Mouse (Mus musculus): ENCODE measurements around the gene Pex12. TPM values are rescaled to one million over a fixed set of nuclear protein-coding genes. Genes with fewer than 3 reads are reported as not detected.
A peak's percentile ranks its signal among the peaks of the same experiment; 100 is the strongest.
"Not testable (repeated sequence)": the region's sequence is repeated elsewhere in the genome, so short reads cannot be mapped to it uniquely, and the experiment has no call there.

The Pex12 gene
- 13.8 and 16.4 TPM in 2 replicates for polyA plus RNA-seq (2015; fragmentation: Nextera tagmentation; extraction: Ambion mirVana)

DNA sequence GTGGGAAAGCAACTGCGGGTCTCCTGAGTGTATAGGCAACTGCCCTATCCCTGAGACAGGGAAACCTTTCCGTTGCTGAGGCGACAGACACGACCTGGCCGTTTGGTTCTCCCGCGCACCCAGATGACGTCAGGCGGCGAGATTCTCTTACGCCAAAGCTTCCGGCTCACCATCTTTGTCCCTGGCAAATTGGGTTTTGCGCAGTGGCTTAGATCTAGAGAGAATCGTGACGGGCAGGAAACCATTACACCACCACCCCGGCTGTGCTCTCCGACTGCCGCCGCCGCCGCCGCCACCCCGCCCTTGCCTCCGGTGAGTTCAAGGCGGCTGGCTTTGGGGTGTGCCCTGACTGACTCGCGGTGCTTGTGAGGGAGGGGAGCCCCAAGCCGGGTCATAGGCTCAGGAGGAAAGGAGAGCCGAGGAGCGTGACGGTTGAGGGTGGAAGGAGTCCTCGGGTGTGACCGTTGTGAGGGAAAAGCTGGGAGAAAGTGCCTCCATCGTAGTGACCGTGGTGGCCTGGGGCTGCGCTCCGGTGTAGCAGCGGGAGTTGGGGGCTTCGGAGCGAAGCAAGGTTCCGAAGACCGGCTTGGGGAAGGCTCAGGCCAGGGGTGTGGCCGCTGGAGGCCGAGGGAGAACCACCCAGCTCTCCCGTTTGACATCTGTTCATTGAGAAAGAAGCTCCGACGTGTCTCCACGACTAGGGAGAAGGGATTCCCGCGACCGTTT lies at the start of gene Pex12:
Gene Pex12, minus strand, starts transcription at position 61 of the 726 bp plus-strand sequence.
- peaks cover 13% of the 10 kb centered on the region for H3K4me1 ChIP-seq (replicated peaks)
- H3K9me3 ChIP-seq = no peaks in the 10 kb centered on the region
- 0% methylated on average over 51 of the region's 51 CpGs for WGBS
- H3K9ac ChIP-seq = peak within 1 kb of the TSS; percentile 96
- H3K27me3 ChIP-seq (replicated peaks) = no peaks in the 10 kb centered on the region
- H3K27ac ChIP-seq = peak within 1 kb of the TSS; percentile 94
- no peaks in the 10 kb centered on the region for H3K36me3 ChIP-seq
- peak within 1 kb of the TSS; percentile 87 for H3K4me3 ChIP-seq (replicated peaks)
- H3K4me2 ChIP-seq (replicated peaks) = peak within 1 kb of the TSS; percentile 71
- peak; percentile 78 for ATAC-seq

DNA sequence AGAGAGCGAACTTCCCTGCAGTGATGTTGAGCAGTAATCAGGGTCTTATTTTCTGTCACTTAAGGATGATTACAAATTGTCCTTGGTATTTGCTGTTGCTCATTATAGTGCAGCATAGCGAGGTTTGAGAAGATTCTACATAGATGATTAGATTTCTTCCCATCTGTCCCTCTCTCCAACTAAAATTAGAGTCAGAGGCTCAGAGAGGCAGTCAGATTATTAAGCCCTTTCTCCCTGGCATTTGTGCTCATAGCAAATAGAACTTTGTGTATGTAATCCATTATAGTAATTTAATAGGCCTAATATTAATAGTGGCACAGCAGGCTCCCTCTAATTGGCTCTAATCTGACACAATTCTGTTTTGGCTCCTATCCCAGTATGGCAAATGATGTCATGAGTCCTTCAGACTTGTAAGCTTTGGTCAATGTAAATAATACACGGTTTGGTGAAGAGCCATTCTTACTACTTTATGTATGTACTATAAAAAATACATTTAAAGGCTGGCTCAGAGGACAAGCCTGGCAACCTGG lies 39.4 kb upstream of the Pex12 start:
- ATAC-seq = no peak
- WGBS = 77% methylated on average over 3 of the region's 3 CpGs
- Histone ChIP-seq H3K4me2 (replicated peaks) (no peak overlapping the region), H3K4me1 (replicated peaks) (no peaks in the 10 kb centered on the region), H3K9ac (no peak overlapping the region), H3K36me3 (peaks cover 17% of the 10 kb centered on the region), H3K9me3 (no peaks in the 10 kb centered on the region), H3K27me3 (replicated peaks) (no peaks in the 10 kb centered on the region), H3K4me3 (replicated peaks) (no peak overlapping the region), H3K27ac (no peak overlapping the region)

DNA sequence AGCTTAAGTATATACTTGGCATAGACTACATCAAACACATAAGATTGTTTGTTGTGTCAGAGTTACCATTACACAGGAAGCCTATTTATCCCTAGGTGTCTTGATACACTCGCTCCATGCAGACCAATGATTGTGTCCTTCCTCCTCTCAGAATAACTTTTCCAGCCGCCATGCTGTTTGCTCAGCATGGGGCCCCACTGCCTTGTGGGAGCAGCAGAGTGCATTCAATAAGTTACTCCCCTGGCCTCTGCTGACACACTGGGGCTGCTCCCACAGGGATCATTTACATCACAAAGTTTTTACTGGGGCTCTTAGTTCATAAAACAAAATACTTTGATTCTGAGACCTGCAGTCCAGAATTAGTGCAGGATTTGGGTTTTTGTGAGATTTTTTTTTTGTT lies 37.3 kb upstream of the Pex12 start:
- Histone ChIP-seq H3K36me3 (peaks cover 26% of the 10 kb centered on the region), H3K9me3 (no peaks in the 10 kb centered on the region), H3K4me3 (replicated peaks) (no peak overlapping the region), H3K4me1 (replicated peaks) (no peaks in the 10 kb centered on the region), H3K4me2 (replicated peaks) (no peak overlapping the region), H3K27me3 (replicated peaks) (no peaks in the 10 kb centered on the region), H3K27ac (no peak overlapping the region), H3K9ac (no peak overlapping the region)
- no peak for ATAC-seq
- 81% methylated on average over 2 of the region's 2 CpGs for WGBS

DNA sequence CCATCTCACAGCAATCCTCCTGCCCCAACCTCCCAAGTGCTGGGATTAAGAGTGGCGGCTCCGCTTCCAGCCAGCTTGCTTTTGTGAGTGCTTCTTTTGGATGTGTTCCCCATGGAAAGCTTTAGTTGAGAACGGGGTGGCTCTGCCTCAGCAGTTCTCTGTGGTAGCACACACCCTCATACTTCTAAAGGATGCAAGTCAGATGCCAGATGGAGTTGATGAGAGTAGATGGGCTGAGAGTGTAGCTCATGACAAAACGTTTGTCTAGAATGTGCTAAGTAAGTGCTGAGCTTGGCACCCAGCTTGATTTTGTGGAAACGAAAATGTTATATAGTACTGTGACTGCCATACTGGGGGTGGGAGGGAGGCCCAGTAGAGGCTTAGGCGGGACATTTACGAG lies 33.4 kb upstream of the Pex12 start:
- no peak overlapping the region for H3K9ac ChIP-seq
- H3K9me3 ChIP-seq = no peaks in the 10 kb centered on the region
- no peak overlapping the region for H3K27ac ChIP-seq
- no peaks in the 10 kb centered on the region for H3K27me3 ChIP-seq (replicated peaks)
- no peak overlapping the region for H3K4me3 ChIP-seq (replicated peaks)
- no peak overlapping the region for H3K4me2 ChIP-seq (replicated peaks)
- 87% methylated on average over 7 of the region's 7 CpGs for WGBS
- peaks cover 14% of the 10 kb centered on the region for H3K36me3 ChIP-seq
- H3K4me1 ChIP-seq (replicated peaks) = no peaks in the 10 kb centered on the region
- no peak for ATAC-seq

DNA sequence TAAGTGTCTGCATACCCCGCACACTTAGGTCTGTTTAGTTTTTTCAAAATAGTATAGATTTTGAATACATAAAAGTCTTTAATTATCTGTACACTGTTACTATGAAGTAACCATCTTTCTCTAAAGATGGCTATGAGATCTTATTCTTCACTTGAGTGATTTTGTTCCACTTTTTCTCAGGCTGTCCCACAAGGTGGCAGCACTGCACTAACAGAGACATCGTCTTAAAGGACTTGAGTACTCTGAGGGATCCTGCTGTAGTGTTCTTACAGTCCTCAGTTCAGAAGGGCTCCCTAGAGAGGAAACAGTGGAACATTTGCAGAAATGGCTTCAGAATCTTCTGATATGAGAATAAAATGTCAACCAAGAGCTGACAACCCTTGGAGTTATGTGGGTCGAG lies 25.0 kb upstream of the Pex12 start:
- no peaks in the 10 kb centered on the region for H3K9me3 ChIP-seq
- ATAC-seq = no peak
- WGBS = 61% methylated on average over 3 of the region's 3 CpGs
- H3K4me1 ChIP-seq (replicated peaks) = no peaks in the 10 kb centered on the region
- no peak overlapping the region for H3K9ac ChIP-seq
- peaks cover 19% of the 10 kb centered on the region for H3K36me3 ChIP-seq
- H3K27ac ChIP-seq = no peak overlapping the region
- H3K4me2 ChIP-seq (replicated peaks) = no peak overlapping the region
- no peak overlapping the region for H3K4me3 ChIP-seq (replicated peaks)
- H3K27me3 ChIP-seq (replicated peaks) = no peaks in the 10 kb centered on the region

DNA sequence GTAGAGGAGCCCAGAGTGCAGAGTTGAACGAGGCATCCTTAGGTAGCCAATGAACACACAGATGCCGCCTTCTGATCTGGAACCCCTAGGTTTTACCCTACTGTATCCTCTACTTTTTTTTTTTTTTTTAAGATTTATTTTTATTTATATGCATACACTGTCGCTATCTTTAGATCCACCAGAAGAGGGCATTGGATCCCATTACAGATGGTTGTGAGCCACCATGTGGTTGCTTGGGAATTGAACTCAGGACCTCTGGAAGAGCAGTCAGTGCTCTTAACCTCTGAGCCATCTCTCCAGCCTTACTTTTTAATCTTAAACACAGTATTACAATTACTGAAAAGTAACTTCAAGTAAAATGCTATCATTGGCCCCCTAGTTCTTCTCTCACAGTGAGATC lies 24.3 kb upstream of the Pex12 start:
- 88% methylated on average over 3 of the region's 3 CpGs for WGBS
- H3K27me3 ChIP-seq (replicated peaks); H3K9ac ChIP-seq; H3K27ac ChIP-seq; H3K4me3 ChIP-seq (replicated peaks); H3K4me1 ChIP-seq (replicated peaks); H3K9me3 ChIP-seq; ATAC-seq; H3K4me2 ChIP-seq (replicated peaks): not testable (repeated sequence)
- peaks cover 26% of the 10 kb centered on the region for H3K36me3 ChIP-seq

DNA sequence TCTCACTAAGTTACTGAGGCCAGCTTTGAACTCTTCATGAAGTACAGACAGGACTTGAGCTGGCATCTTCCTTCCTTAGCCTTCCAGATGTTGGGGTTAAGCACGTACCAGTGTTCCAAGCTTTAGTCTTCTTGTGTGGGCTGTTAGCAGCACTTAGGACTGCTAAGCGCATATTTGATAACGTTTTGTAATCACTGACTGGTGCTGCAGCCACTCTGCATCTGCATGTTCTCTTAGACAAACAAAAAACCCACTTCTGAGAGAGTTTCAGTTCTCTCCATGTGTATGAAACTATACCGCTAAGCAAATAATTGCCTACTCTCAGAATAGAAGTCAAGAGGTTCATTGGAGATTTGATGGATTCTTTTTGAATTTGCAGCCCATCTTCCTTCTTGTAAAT lies 16.7 kb upstream of the Pex12 start:
- H3K27ac ChIP-seq = no peak overlapping the region
- no peak for ATAC-seq
- no peak overlapping the region for H3K9ac ChIP-seq
- no peaks in the 10 kb centered on the region for H3K4me1 ChIP-seq (replicated peaks)
- H3K4me3 ChIP-seq (replicated peaks) = no peak overlapping the region
- WGBS = 80% methylated on average over 4 of the region's 4 CpGs
- H3K9me3 ChIP-seq = no peaks in the 10 kb centered on the region
- H3K36me3 ChIP-seq = peaks cover 18% of the 10 kb centered on the region
- no peak overlapping the region for H3K4me2 ChIP-seq (replicated peaks)
- no peaks in the 10 kb centered on the region for H3K27me3 ChIP-seq (replicated peaks)

DNA sequence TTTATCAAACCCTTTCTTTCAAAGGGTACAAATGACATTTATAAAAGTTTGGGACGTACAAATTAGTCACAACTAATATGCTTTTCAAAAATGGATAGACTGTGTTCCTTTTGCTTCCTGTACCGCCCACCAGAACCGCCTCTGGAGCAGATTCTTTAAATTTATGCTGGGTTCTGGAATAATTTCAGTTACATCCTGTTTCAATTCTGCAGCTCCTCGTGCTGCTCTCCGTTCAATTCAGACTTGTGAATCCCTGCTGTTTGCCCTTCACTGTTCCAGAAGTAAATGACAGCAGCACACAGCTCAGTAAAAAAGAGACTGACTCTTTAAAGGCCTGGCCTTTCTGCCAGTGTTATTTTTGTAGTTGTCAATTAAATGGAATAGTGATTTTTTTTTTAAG lies 10.1 kb upstream of the Pex12 start:
- peaks cover 3% of the 10 kb centered on the region; the same call in 1 of the 2 replicates for H3K36me3 ChIP-seq
- ATAC-seq = no peak

DNA sequence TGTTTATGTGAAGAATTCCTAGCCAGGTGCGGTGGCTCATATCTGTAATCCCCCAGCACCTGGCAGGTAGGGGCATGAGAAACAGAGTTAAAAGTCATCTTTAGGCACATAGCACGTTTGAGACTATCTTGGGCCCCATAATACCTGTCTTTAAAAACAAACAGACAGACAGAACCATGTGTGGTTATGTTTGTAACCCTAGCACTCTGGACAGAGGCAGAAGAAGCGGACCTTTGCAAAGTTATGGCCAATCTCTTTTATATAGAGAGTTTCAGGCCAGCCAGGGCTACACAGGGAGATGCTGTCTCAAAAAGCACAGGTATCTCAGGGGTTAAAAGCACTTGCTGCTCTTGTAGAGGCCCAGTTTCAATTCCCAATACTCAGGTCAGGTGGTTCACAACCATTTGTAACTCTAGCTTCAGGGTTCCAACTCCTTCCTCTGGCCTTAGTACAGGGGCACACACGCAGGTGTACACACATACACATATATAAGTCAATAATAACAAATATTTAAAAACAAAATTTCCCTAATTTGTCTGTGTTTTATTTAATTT lies 4.4 kb upstream of the Pex12 start:
- WGBS = 72% methylated on average over 4 of the region's 4 CpGs

More for the DNA sequence above, 10.1 kb upstream of the Pex12 start:
- Histone ChIP-seq H3K4me2 (replicated peaks) (no peak overlapping the region), H3K27me3 (replicated peaks) (no peaks in the 10 kb centered on the region), H3K9ac (no peak overlapping the region), H3K27ac (no peak overlapping the region), H3K4me1 (replicated peaks) (no peaks in the 10 kb centered on the region), H3K9me3 (no peaks in the 10 kb centered on the region), H3K4me3 (replicated peaks) (no peak overlapping the region)
- WGBS = 82% methylated on average over 5 of the region's 5 CpGs

DNA sequence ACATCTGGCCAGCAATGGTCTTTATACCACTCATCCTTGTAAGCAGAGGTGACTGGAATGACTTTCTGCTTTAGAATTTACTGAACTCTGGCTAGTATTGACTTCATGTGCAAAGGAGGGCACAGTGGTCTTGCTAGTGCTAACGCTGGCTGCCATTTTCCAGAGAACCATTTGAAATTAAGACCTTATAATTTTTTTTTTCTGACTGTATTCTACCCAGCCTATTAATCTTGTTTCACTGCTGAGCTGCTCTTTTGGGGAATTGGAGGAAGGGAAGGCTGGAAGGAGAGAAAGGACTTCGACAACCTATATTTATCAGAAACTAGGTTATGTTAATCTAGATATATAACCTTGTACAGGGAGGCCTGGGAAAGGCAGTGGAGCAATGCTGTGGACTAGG lies 2.1 kb upstream of the Pex12 start:
- Histone ChIP-seq H3K27me3 (replicated peaks) (no peaks in the 10 kb centered on the region), H3K4me1 (replicated peaks) (peaks cover 12% of the 10 kb centered on the region), H3K4me2 (replicated peaks) (0 out of 2 replicates have a peak overlapping the region, but pooled peaks have one; percentile 71), H3K9me3 (no peaks in the 10 kb centered on the region), H3K9ac (no peak overlapping the region), H3K4me3 (replicated peaks) (no peak overlapping the region), H3K27ac (no peak overlapping the region), H3K36me3 (no peaks in the 10 kb centered on the region)
- 84% methylated on average over 2 of the region's 2 CpGs for WGBS
- no peak for ATAC-seq

More for the DNA sequence above, 4.4 kb upstream of the Pex12 start:
- Histone ChIP-seq H3K4me3 (replicated peaks) (no peak overlapping the region), H3K9ac (no peak overlapping the region), H3K4me2 (replicated peaks) (no peak overlapping the region), H3K36me3 (no peaks in the 10 kb centered on the region), H3K9me3 (no peaks in the 10 kb centered on the region), H3K4me1 (replicated peaks) (peaks cover 12% of the 10 kb centered on the region), H3K27me3 (replicated peaks) (no peaks in the 10 kb centered on the region), H3K27ac (no peak overlapping the region)
- no peak for ATAC-seq

DNA sequence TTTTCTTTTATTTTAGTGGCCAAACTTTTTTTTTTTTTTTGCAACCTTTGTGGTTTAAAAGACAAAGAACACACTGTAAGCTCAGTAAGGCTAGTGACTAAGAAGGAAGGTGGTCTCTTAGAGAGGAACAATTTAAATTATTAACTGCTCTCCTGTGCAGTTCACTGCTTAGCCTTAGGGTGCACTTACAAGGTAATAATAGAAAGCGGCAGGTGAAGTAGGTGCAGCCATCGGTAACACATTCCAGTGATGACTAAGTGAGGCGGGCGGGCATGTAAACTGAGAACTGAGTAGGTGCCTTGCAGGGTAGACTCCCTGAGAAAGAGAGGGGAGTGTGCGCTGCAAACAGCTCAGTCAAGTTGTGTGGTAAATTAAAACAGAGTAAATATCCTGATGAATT lies 1.4 kb upstream of the Pex12 start:
- peak overlapping the region; percentile 87; the same call in 1 of the 2 replicates for H3K4me3 ChIP-seq (replicated peaks)
- no peaks in the 10 kb centered on the region for H3K9me3 ChIP-seq
- WGBS = 31% methylated on average over 5 of the region's 5 CpGs
- no peak for ATAC-seq
- peak overlapping the region; percentile 11; the same call in 1 of the 2 replicates for H3K9ac ChIP-seq
- H3K27ac ChIP-seq = no peak overlapping the region
- H3K36me3 ChIP-seq = no peaks in the 10 kb centered on the region
- H3K4me2 ChIP-seq (replicated peaks) = peak overlapping the region; percentile 71
- no peaks in the 10 kb centered on the region for H3K27me3 ChIP-seq (replicated peaks)
- H3K4me1 ChIP-seq (replicated peaks) = peaks cover 12% of the 10 kb centered on the region

DNA sequence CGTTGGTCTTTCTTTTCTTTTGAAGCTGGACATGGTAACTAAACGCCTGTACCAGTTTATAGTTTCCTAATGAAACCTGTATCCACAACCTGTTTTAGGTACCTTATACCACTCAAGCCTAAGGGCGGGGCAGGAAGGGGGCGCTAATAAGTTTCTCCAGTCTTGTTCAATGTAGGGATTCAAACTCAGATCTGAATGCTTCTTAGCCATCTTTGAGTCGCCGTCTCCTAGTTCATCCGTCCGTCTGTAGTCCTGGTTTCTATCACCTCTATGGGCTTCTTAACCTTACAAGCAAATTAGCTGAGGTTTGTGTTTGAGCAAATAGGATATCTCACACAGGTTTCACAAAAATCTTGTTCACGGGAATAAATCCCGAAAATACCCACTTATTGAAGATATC lies 262 bp downstream of the Pex12 start:
- no peaks in the 10 kb centered on the region for H3K27me3 ChIP-seq (replicated peaks)
- peak overlapping the region; percentile 87 for H3K4me3 ChIP-seq (replicated peaks)
- no peaks in the 10 kb centered on the region for H3K36me3 ChIP-seq
- H3K4me2 ChIP-seq (replicated peaks) = peak overlapping the region; percentile 71
- no peaks in the 10 kb centered on the region for H3K9me3 ChIP-seq
- ATAC-seq = no peak
- H3K9ac ChIP-seq = peak overlapping the region; percentile 96
- 6% methylated on average over 10 of the region's 10 CpGs for WGBS
- peaks cover 18% of the 10 kb centered on the region for H3K4me1 ChIP-seq (replicated peaks)
- peak overlapping the region; percentile 94 for H3K27ac ChIP-seq

DNA sequence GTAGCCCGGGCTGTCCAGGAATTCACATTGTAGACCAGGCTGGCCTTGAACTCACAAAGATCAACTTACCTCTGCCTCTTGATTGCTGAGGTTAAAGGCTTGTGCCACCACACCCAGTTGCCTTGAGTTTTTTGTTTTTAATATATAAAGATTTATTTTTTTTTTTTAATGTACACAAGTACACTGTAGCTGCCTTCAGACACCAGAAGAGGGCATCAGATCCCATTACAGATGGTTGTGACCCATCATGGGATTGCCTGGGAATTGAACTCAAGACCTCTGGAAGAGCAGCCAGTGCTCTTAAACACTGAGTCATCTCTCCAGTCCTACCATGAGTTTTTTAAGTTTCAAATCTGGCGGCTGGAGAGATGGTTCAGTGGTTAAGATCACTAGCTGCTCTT lies 955 bp downstream of the Pex12 start:
- Histone ChIP-seq H3K4me1 (replicated peaks) (peaks cover 19% of the 10 kb centered on the region), H3K27ac (no peak overlapping the region), H3K4me2 (replicated peaks) (no peak overlapping the region), H3K4me3 (replicated peaks) (no peak overlapping the region), H3K9ac (no peak overlapping the region), H3K36me3 (no peaks in the 10 kb centered on the region), H3K27me3 (replicated peaks) (no peaks in the 10 kb centered on the region), H3K9me3 (no peaks in the 10 kb centered on the region)
- WGBS = 64% methylated on average over 2 of the region's 2 CpGs
- no peak for ATAC-seq
